Mouse (Mus musculus): ENCODE measurements around the gene Naxd.
A peak's percentile ranks its signal among the peaks of the same experiment; 100 is the strongest.
"Not testable (repeated sequence)": the region's sequence is repeated elsewhere in the genome, so short reads cannot be mapped to it uniquely, and the experiment has no call there.

Gene Naxd

DNA sequence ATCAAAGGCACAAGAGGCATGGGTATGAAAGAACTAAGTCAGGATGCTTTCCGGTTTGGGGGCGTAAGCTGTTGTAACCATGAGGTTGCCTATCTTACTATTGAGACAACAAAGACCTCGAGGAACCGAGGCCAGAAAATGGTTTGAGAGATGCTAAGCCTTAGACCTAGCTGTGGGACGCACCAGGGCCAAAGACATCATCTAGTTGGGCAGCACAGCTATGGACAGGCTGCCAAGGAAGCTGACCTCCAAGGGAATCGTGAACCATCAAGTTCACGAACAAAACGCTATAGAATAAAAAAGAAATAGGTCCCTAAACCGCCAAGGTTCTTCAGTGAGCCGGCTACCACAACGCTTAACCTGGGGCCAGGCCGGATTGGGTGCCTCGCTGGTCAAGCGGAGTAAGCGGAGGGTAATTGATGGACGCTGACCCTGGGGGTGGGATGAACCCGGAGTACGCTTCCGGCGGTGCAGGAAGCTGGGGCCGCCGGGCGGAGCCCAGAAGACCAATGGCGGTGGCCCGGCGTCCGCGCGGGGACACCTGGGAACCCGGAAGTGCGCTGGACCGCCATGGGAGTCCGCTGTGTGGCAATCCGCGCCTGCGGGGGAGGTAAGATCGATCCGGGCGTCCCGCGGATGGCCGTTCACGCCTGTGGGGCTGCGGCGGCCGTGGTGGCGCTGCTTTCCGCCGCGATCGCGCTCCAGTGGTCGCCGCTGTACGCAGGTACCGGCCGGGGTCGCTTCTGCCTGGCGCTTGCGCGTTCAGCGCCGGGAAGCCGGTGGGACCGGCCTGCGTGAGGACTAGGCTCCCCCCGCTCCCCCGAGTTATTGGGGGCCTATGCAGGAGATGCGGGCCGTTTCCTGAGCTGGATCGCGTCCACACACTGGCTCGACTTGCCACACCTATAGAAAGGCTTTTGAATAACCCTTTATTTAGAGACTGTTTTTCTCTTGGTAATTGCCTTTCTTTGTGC lies at the start of gene Naxd:
Gene Naxd (plus strand): TSS at position 490 of the 974 bp plus-strand sequence.
- DNase-seq (ENCODE audit: low read depth): peak; percentile 83

DNA sequence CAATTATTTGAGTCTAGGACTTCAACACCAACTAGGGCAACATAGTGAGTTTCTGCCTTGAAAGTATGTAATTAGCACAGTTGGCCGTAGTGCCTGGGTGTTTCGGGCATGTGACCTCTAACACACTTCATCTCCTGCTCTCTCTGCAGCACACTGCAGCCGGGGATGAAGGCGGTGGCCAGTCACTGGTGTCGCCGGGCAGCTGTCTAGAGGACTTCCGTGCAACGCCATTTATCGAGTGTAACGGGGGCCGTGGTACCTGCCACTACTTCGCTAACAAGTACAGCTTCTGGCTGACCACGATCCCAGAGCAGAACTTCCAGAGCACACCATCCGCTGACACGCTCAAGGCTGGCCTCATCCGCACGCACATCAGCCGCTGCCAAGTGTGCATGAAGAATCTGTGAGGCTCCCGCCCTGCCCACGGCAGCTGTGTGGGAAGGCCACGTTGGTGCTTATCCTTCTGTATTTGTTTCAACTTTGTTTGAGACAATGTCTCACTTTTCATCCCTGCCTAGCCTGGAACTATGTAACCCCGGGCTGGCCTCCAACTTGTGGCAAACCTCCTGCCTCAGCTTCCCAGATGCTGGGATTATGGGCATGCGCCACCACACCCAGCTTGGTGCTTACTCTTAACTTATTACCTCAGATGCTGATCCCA lies 49.3 kb upstream of the Naxd start:
- no peak for DNase-seq (ENCODE audit: low read depth)

DNA sequence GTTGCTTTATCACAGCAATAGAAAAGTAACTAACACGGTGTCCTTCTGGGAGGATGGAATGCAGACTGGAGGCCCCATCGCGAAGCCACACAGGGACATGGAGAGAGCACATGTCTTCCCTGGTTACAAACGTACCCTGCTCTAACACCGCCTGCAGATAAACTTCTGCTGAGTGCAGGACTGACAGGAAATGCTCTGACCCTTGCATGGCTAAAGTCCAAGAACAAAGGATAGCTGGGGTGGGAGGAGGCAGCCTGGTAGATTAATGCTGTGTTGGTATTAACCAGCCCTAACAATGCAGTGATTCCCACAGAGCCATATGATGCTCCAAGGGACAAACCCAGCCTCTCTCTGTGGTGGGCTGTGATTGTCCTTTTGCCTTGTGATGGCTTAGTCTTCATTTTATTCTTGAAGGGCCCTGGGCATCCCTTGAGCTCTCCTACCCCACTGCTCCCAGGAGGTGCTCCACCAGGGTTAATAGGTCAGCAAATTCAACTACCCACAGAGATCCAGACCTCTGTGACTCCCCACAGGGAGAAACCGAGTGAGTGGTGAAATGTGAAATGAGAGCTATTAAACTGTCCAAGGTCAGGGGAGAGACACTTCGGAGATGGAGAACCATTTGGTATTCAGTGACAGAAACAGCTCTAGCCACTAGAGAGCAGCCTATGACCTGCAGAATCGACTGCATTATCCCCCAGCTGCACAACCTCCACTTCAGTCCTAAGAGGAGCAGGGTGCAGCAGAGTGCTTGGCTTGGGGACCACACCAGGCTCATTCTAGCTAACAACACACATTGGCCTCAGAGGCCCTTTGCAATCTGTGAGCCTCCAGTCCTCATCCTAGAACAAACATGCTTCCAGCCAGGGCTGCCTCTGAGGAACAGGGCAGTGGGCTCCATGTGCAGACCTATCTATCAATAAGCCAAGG lies 46.9 kb upstream of the Naxd start:
- DNase-seq (ENCODE audit: low read depth): no peak

DNA sequence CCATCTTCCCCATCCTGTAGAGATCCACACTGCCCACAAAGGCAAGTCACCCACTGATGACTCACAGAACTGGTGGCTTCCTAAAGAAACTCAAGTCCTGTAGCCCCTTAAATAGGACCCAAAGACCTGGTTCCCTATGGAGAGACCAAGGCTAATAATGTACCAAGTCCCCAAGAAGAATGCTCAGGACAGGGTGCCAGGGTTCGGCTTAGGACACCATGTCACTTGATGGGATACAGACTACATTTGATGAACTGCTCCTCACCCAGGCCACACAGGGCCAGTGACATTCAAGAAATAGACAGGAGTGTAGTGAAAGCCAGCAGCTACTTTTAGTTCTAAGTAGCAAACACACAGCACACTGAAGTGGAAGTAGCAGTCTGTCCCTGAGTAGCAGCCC lies 45.2 kb upstream of the Naxd start:
- no peak for DNase-seq (ENCODE audit: low read depth)

DNA sequence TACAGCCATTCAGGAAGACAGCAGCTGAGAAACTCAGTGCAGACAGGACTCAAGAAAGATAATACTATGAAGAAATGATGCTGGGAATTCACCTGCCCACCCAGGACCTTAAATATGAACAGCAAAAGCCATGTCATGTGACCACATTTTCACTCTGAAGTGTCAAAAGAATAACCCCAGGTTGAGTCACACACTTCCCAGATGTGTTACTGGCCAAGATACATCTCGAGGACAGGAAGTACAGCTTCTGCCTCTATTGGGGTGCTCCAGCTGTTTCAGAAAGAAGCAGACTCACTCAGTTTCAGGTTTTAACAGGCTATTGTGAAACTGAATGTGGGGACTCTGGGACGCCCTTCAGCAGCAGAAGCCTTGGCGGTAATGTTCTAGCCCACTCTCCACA lies 44.7 kb upstream of the Naxd start:
- DNase-seq (ENCODE audit: low read depth): no peak

DNA sequence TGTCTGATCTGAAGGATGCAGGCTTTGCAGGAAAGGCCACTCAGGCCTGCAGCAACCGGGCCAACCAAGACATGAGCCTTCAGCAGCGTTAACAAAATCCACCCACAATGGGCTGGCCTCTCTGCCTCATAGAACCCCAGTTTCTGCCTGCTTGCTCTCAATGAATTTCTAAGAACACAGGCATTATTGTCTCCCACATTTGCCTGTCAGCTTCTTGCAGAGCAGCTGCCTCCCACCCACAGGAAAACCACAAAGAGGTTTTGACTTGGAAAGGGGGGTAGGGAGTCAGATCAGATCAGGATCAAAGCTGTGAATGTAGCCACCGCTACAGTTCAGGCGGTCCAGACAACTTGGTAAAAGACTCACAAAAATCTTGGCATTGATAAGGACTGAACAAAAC lies 44.3 kb upstream of the Naxd start:
- DNase-seq (ENCODE audit: low read depth): no peak

DNA sequence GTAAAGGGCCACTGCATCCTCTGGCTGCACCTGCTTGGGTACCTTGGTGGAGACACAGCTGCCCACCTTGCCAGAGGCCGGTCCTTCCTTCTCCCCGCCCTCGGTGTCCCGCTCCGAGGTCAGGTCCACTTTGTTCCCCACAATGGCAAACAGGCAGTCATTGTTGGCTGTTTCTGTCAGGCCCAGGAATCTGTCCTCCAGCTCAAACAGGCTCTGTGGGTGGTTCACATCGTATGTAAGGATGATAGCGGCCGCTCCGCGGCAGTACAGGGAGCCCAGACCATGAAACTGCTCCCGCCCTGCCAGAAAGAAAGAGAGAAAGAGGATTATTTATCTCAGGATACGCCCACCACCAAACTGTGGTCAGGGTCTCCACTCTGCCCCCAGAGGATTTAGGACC lies 43.1 kb upstream of the Naxd start:
- no peak for DNase-seq (ENCODE audit: low read depth)

DNA sequence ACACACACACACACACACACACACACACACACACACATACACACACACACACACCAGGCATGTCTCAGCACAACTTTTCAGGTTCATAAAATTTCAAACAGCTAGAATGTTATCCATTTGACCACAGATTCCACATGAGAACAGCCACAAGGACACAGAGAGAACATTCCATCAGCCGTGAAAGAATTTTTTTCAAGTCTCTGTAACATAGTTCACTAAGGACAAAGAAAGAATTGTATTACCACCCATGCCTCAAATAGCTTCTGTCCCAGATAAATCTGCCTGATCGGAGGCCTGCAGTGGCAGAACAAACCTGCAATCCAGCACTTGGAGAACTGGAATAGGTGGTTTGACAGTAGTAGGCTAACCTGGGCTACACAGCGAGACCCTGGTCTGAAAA lies 40.0 kb upstream of the Naxd start:
- no peak for DNase-seq (ENCODE audit: low read depth)

DNA sequence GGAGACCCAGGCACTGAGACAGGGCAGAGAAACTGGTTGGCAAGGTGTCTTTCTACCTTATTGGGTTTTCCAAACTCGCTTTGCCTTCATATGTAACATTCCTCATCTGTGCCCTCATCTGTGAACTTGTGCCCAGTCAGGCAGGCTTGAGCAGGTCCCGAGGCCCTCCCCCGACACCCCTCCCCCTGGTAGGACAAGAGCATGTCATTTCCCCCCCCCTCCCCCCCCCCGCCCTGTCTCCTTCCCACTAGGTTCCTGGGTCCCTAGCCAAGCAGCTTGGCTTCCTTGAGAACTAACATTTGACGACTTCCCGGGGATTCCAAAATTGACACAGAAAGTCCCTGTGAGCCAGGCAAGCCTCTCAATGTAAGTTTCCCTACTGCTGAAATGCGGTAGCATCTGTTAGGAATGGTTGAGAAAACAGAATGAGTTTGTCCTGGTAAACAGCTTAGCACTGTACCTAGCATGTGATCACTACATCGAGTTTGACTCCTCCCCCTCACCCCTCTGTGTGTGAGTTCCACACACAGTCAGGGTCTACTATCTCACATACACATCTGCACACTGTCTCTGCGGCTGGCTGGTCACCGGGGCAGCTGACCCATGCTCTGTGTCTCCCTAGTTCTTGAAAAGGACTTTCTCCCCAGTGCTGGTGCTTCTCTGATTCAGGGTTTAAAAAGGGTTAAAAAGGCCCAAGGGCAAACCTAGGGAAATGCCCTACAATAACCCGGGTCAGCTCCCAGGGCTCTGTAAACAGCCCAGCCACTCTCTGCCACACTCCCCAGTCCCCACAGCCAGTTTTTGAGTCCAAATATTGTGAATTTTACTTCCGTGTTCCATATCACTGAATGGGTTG lies 39.1 kb upstream of the Naxd start:
- no peak for DNase-seq (ENCODE audit: low read depth)

DNA sequence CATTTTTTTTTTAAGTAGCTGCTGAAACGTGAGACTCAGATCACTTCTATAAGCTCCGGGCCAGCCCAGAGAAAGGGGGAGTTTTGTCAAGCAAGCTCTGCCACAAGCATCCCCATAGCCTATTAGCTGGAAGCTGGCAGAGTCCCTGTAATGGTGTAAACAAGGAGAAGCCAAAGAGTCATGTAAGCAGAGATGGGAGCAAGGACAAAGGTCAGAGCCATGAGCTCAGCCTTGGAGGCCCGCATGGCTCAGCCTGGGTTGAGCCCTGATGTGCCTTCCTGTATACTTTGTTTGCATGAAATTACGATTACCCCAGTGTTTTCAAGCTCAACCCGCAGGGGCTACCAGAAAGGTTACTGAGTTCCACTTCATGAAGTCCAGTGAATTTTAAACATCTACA lies 38.3 kb upstream of the Naxd start:
- DNase-seq (ENCODE audit: low read depth): no peak

DNA sequence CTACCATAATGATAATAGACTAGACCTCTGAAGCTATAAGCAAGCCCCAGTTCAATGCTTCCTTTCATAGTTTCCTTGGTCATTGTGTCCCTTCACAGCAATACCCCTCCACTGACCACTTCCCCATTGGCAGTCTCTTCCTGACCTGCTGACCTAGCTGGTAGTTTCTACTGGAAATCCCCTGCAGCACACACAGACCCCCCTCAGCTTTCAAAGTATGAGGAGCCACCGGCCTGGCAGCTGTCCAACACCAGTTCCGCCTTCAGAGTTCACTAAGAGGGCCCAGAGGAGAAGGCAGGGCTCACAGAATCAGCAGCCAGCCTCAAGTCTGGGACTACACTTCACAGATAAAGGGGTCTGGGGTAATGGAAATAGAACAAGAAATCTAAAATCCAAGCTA lies 36.4 kb upstream of the Naxd start:
- DNase-seq (ENCODE audit: low read depth): no peak

DNA sequence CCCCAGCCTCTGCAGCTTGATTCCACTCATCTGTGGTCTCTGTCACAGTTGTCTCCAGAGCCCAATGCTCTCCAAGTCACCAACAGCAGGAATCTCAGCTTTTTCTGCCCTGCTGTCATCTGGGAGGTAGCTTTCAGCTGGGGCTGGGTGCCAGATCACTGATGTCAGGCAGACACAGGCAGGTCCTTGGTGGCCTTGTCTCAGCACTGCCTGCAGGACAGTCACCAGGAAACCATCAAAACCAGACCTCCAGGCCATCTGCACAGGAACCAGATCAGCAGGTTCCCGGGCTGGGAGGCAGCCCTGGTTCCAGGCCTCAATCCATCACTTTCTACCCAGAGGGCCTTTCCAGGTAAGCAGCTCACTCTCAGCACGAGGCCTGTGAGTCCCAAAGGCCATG lies 35.5 kb upstream of the Naxd start:
- DNase-seq (ENCODE audit: low read depth): no peak

DNA sequence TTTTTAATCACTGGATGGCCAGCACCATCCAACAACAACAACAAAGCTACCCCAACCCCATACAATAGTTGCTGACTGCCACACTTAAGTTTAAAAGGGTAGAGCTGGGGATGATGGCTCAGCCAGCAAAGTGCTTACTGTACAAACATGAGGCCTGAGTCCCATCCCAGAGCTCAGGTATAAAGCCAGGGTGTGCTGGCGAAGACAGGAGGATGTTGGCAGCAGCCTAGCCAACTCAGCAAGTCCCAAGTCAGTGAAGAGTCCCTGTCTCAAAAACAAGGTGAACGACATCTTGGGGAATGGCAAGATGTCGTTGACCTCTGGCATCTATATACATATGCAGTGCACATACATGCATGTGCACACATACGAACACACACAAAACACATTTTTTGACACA lies 34.7 kb upstream of the Naxd start:
- no peak for DNase-seq (ENCODE audit: low read depth)

DNA sequence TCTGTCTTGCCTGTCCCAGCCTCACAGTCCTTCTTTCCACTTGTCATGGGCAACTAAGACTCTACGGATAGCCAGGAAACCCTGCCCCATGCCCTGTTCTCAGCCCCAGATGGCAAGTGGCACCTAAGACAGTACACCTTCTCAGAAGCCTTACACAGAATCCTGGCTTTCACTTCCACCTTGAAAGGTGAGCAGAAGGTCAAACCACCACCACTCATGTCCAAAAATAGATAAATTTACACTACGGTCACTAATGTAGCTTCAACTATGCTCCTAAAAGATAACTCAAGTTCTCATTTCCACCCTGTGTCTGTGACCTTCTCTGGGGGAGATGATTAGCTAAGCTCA lies 33.8 kb upstream of the Naxd start:
- DNase-seq (ENCODE audit: low read depth): no peak

DNA sequence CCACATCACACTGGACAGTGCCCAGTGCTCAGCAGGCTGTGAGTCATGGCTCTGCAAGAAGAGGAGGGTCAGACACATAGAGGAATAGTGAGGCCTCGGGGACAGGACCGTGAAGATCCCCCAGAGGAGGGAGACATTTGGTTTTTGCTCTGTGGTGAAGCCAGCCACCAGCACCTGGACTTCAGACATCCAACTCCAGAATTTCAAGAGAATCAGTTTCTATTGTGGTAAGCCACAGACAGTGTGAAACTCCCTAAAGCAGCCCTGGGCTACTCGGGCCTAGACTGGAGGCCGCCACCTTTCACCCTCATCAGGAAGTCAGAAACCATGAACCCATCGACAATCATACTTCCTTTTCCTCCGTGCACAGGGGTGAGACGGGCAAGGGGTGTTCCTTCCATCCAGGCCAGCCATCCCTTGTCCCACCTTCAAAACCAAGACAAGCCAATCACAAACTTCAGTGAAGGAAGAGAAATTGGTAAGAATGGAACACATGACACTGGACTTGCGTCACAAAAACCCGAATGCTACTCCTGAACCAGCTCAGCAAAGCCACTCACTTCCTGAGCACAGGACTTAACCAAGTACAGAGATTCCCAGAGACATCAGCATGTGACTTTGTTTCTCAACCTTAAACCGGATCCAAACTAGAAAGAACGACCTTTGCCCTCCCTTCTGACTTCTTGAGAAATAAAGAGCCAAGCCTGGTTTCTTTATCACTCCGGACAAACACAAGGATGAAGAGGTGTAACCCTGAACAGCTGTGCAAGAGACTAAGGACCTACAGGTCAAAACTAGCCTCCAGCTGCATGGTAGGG lies 33.2 kb upstream of the Naxd start:
- DNase-seq (ENCODE audit: low read depth): no peak

DNA sequence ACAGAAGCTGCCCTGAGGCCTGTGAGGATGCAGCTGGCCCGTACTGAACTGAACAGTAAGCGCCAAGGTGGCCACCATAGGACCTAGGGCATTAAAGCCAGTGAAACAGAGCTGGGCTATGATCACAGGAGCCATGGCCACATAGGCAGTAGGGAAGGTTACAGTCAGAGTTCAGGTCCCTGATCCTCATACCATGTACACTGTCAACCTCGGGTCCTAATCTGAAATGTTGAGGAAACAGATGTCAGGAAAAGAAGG lies 32.7 kb upstream of the Naxd start:
- no peak for DNase-seq (ENCODE audit: low read depth)

DNA sequence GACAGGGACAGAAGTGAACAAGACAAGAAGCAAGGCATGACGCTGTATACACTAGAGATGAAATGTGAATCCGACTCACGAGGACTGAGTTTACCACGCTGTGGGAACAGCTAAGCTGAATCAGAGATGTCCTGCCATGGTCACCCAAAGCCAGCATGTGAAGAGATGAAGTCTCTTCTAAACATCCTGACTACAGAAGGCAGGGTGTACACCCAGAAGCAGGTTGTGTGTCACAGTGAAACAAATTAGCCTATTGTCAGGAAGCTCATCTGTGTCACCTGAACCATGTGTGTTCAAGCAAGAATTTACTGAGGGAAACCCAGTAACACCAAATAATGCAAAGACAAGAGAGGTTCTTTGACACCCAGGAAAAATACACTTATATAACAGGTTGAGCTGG lies 31.7 kb upstream of the Naxd start:
- no peak for DNase-seq (ENCODE audit: low read depth)

DNA sequence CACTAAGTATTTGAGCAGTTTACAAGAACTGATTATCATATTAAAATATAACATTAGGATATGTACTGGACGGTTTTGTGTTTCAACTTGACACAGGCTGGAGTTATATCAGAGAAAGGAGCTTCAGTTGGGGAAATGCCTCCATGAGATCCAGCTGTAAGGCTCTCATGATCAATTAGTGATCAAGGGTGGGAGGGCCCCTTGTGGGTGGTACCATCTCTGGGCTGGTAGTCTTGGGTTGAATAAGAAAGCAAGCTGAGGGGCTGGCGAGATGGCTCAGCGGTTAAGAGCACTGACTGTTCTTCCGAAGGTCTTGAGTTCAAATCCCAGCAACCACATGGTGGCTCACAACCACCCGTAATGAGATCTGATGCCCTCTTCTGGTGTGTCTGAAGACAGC lies 30.8 kb upstream of the Naxd start:
- DNase-seq (ENCODE audit: low read depth): not testable (repeated sequence)

DNA sequence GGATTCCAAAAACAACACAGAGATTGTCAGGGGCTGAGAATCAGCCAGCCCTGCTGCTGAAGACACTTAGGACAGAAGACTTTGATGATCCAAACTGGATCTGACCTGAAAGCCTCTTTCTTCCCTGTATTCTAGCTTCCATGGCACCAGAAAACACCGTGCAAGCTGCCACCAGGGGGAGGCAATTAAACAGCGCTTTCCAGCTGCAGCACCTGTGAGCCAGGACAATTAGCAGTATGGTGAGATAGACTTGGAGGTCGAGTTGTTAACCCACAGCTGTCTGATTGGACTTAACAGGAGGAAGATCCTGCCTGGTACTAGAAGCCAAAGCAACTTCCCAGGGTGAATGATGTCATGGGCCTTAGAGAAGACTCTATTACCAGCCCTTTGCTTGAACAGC lies 28.2 kb upstream of the Naxd start:
- no peak for DNase-seq (ENCODE audit: low read depth)

DNA sequence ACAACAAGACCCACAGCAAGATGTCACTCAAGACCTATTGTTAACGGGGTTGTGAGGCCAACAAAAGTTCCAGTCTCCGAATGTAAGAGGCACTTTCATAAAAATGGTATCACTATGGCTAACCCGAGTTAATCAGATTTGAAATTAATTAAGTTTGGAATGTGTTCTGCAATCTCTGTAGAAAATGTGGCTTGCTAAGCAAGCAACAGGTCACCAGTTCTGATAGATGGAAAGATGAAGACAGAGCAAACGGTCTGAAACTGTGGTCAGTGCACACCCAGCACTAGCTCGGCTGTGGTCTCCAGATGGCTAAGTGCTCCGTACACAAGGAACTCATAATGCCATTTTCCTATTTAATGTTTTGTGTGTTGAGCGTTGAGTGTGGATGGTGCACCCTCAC lies 26.6 kb upstream of the Naxd start:
- DNase-seq (ENCODE audit: low read depth): no peak

DNA sequence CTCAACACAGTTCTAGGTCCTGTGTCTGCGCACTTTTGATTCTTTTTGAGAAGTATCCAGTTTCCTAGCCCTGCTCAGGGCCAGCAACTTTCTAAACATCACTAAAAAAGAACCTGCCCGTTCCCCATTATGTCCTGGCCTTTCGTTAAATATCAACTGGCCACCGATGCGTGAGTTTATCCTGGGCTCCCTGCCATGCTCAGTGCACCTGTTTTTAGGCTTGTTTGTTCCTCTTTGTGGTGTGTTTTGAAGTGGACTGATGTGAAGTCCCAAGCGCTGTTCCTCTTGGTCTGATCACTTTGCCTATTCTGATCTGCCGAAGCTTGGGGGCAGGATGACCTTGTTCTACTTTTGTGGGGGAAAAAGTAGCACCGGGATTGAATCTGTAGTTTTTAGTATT lies 26.0 kb upstream of the Naxd start:
- DNase-seq (ENCODE audit: low read depth): no peak
